Comparison of ENCODE assay signal across 8 mouse cellular contexts in the genomic region with DNA sequence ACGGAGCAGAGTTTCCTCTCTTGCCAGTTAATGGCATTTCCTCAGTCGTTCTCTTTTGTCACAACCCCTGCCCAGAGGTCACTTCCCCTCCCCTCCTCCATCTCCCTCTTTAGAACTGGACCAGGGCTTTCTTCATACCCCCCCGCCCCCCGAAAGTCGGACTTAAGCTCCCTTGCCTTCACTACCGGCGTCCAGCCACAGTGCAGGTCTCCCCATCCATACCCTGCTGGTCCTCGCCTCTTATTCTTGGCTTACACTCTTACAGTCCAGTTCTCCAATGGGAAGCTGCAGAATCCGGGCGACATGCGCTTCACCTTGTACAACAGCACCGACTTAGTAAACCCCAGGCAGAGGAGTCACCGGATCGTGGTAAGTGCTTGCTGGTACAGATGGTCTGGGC. TPM values are rescaled to one million over a fixed set of nuclear protein-coding genes. Genes with fewer than 3 reads are reported as not detected.
A peak's percentile ranks its signal among the peaks of the same experiment; 100 is the strongest.
DNase-seq lines count a peak whose midpoint lies in the region; ATAC-seq and TF ChIP-seq lines count a peak whose summit lies in the region.

No protein-coding gene starts in this region.

- no peak for DNase-seq in heart, adult 2 months
- no peak for DNase-seq in heart, postnatal 14 days
- DNase-seq in CD4-positive helper T cell, adult 2 months (ENCODE audit: low read depth, low spot score), result peak; percentile 15
- no peak for DNase-seq in liver, embryonic 13.5 days
- DNase-seq in stomach, postnatal 0 days (ENCODE audit: low spot score), result no peak
- DNase-seq in adrenal gland, adult 8-10 months, result no peak
- no peak for DNase-seq in spleen, adult 12 weeks (ENCODE audit: low spot score)

- H3K4me3 ChIP-seq in heart, adult 2 months, result peak overlapping the region; percentile 77
- peak overlapping the region; percentile 79 for H3K4me3 ChIP-seq in forebrain, embryonic 13.5 days
- peak overlapping the region; percentile 83 for H3K4me3 ChIP-seq in liver, embryonic 13.5 days (replicated peaks)
- H3K4me3 ChIP-seq in stomach, postnatal 0 days (ENCODE audit: low read depth, low read length), result peak overlapping the region; percentile 69

- H3K9me3 ChIP-seq in forebrain, embryonic 13.5 days (replicated peaks), result no peaks in the 10 kb centered on the region
- H3K9me3 ChIP-seq in liver, embryonic 13.5 days (replicated peaks), result no peaks in the 10 kb centered on the region
- H3K9me3 ChIP-seq in stomach, postnatal 0 days (ENCODE audit: control insufficient read depth, low read length), result no peaks in the 10 kb centered on the region

- no peaks in the 10 kb centered on the region for H3K36me3 ChIP-seq in heart, adult 2 months (ENCODE audit: control insufficient read depth, insufficient read depth, low read length)
- H3K36me3 ChIP-seq in forebrain, embryonic 13.5 days (ENCODE audit: poor library complexity, severe bottlenecking), result peaks cover 8% of the 10 kb centered on the region
- H3K36me3 ChIP-seq in liver, embryonic 13.5 days, result peaks cover 14% of the 10 kb centered on the region; the same call in 1 of the 2 replicates
- H3K36me3 ChIP-seq in stomach, postnatal 0 days (ENCODE audit: control insufficient read depth, insufficient read depth, low read length), result peaks cover 2% of the 10 kb centered on the region; the same call in 1 of the 2 replicates

- H3K9ac ChIP-seq in heart, adult 2 months (ENCODE audit: low read depth, low read length), result peak overlapping the region; percentile 63
- peak overlapping the region; percentile 76 for H3K9ac ChIP-seq in forebrain, embryonic 13.5 days
- peak overlapping the region; percentile 80 for H3K9ac ChIP-seq in liver, embryonic 13.5 days
- H3K9ac ChIP-seq in stomach, postnatal 0 days (ENCODE audit: low read length), result peak overlapping the region; percentile 69

- H3K27ac ChIP-seq in heart, adult 2 months, result peak overlapping the region; percentile 61
- H3K27ac ChIP-seq in forebrain, embryonic 13.5 days, result no peak overlapping the region
- H3K27ac ChIP-seq in liver, embryonic 13.5 days, result no peak overlapping the region
- no peak overlapping the region; the same call in 1 of the 2 replicates for H3K27ac ChIP-seq in stomach, postnatal 0 days (replicated peaks)

- no peak for TF ChIP-seq POLR2A in heart, adult 2 months (IDR thresholded peaks at IDR 0.05; ENCODE audit: insufficient read depth, low read depth, low read length)

- H3K79me2 ChIP-seq in heart, adult 2 months (replicated peaks; ENCODE audit: control insufficient read depth, insufficient read depth, low read length), result 0 out of 2 replicates have a peak, but pooled peaks cover 2% of the 10 kb centered on the region

- WGBS in heart, adult 2 months, result 1% methylated on average over 14 of the region's 14 CpGs
- 1% methylated on average over 14 of the region's 14 CpGs for WGBS in forebrain, embryonic 13.5 days
- 2% methylated on average over 14 of the region's 14 CpGs for WGBS in liver, embryonic 13.5 days (ENCODE audit: insufficient replicate concordance)
- 3% methylated on average over 14 of the region's 14 CpGs for WGBS in stomach, postnatal 0 days

- TF ChIP-seq CTCF in heart, adult 2 months (IDR thresholded peaks at IDR 0.05), result no peak
- TF ChIP-seq CTCF in stomach, postnatal 0 days (IDR thresholded peaks at IDR 0.05; ENCODE audit: low read depth), result no peak

- TF ChIP-seq EP300 in heart, adult 2 months (IDR thresholded peaks at IDR 0.05; ENCODE audit: insufficient read depth, low read depth, low read length), result no peak
- TF ChIP-seq EP300 in stomach, postnatal 0 days (optimal IDR thresholded peaks at IDR 0.05), result no peak

- H3K4me2 ChIP-seq in forebrain, embryonic 13.5 days, result peak overlapping the region; percentile 95
- peak overlapping the region; percentile 94 for H3K4me2 ChIP-seq in liver, embryonic 13.5 days
- H3K4me2 ChIP-seq in stomach, postnatal 0 days (replicated peaks; ENCODE audit: low read depth), result peak overlapping the region; percentile 96

- peaks cover 4% of the 10 kb centered on the region for H3K4me1 ChIP-seq in heart, adult 2 months (ENCODE audit: control insufficient read depth, insufficient read depth, low read length)
- peaks cover 18% of the 10 kb centered on the region for H3K4me1 ChIP-seq in forebrain, embryonic 13.5 days
- H3K4me1 ChIP-seq in liver, embryonic 13.5 days (replicated peaks), result peaks cover 31% of the 10 kb centered on the region
- no peaks in the 10 kb centered on the region for H3K4me1 ChIP-seq in stomach, postnatal 0 days (replicated peaks; ENCODE audit: control insufficient read depth, insufficient read depth)

- peak; percentile 20 for ATAC-seq in forebrain, embryonic 13.5 days
- ATAC-seq in liver, embryonic 13.5 days (ENCODE audit: low read depth), result no peak
- peak; percentile 15; the same call in 1 of the 2 replicates for ATAC-seq in stomach, postnatal 0 days (ENCODE audit: low FRiP score, low TSS enrichment)

- H3K27me3 ChIP-seq in heart, adult 2 months (ENCODE audit: control insufficient read depth, insufficient read depth, low read length), result no peaks in the 10 kb centered on the region
- no peaks in the 10 kb centered on the region for H3K27me3 ChIP-seq in forebrain, embryonic 13.5 days
- no peaks in the 10 kb centered on the region for H3K27me3 ChIP-seq in liver, embryonic 13.5 days
- no peaks in the 10 kb centered on the region for H3K27me3 ChIP-seq in stomach, postnatal 0 days (ENCODE audit: control insufficient read depth, insufficient read depth, low read length)

- intact Hi-C loops in heart, adult 2 months (cut with DNase I), result loop anchor here (2.0 to 10.0 kb wide), 6 partner anchors 20 to 836 kb away; a partner anchor contains a TSS
- intact Hi-C loops in heart, postnatal 14 days (cut with DNase I), result loop anchor here (5.0 to 10.0 kb wide), 3 partner anchors 63 to 516 kb away; a partner anchor contains a TSS

RNA-seq across cellular contexts. Expression of a gene that starts 0.6 kb away (rescaled TPM):
- 10 to 100 TPM; 19.4 to 20.0 TPM for total RNA-seq in heart, adult 2 months (2021)
- polyA plus RNA-seq in heart, adult 2 months (2012; rRNA removed), result 12.6 and 18.2 TPM in 2 replicates
- 10 to 100 TPM; 25.5 to 33.9 TPM for total RNA-seq in heart, postnatal 14 days (2021)
- polyA plus RNA-seq in forebrain, embryonic 13.5 days (2015; fragmentation: Nextera tagmentation; extraction: Ambion mirVana), result 37.2 and 40.5 TPM in 2 replicates
- polyA plus RNA-seq in liver, embryonic 13.5 days (2015; fragmentation: Nextera tagmentation; extraction: Ambion mirVana), result 30.3 and 36.7 TPM in 2 replicates
- polyA plus RNA-seq in stomach, postnatal 0 days (2015; fragmentation: Nextera tagmentation; extraction: Ambion mirVana), result 18.3 and 19.9 TPM in 2 replicates
- total RNA-seq in adrenal gland, adult 8-10 months (2022), result 10 to 100 TPM; 13.7 to 24.5 (median 17.6) TPM

RNA-seq across cellular contexts. Expression of a gene that starts 6.8 kb away (rescaled TPM):
- 1 to 10 TPM; 3.8 to 5.4 TPM for total RNA-seq in heart, adult 2 months (2021)
- 5.8 and 6.6 TPM in 2 replicates for polyA plus RNA-seq in heart, adult 2 months (2012; rRNA removed)
- 1 to 10 TPM; 6.7 to 6.8 TPM for total RNA-seq in heart, postnatal 14 days (2021)
- polyA plus RNA-seq in forebrain, embryonic 13.5 days (2015; fragmentation: Nextera tagmentation; extraction: Ambion mirVana), result 41.4 and 49.4 TPM in 2 replicates
- polyA plus RNA-seq in liver, embryonic 13.5 days (2015; fragmentation: Nextera tagmentation; extraction: Ambion mirVana), result 5.2 and 6.6 TPM in 2 replicates
- polyA plus RNA-seq in stomach, postnatal 0 days (2015; fragmentation: Nextera tagmentation; extraction: Ambion mirVana), result 9.0 and 9.7 TPM in 2 replicates
- total RNA-seq in adrenal gland, adult 8-10 months (2022), result 10 to 100 TPM; 11.4 to 14.5 (median 13.5) TPM

RNA-seq across cellular contexts. Expression of a gene that starts 37.8 kb away (rescaled TPM):
- 10 to 100 TPM; 32.2 to 38.4 TPM for total RNA-seq in heart, adult 2 months (2021)
- 60.7 and 66.6 TPM in 2 replicates for polyA plus RNA-seq in heart, adult 2 months (2012; rRNA removed)
- 10 to 100 TPM; 34.5 to 40.1 TPM for total RNA-seq in heart, postnatal 14 days (2021)
- polyA plus RNA-seq in forebrain, embryonic 13.5 days (2015; fragmentation: Nextera tagmentation; extraction: Ambion mirVana), result 22.5 and 25.6 TPM in 2 replicates
- polyA plus RNA-seq in liver, embryonic 13.5 days (2015; fragmentation: Nextera tagmentation; extraction: Ambion mirVana), result 92.2 and 95.0 TPM in 2 replicates
- polyA plus RNA-seq in stomach, postnatal 0 days (2015; fragmentation: Nextera tagmentation; extraction: Ambion mirVana), result 55.9 and 57.3 TPM in 2 replicates
- total RNA-seq in adrenal gland, adult 8-10 months (2022), result 100 to 1,000 TPM; 223 to 249 (median 233) TPM
